Mouse (Mus musculus) myocyte (in vitro differentiated cells): ENCODE results near the gene Limch1. TPM values are rescaled to one million over a fixed set of nuclear protein-coding genes. Genes with fewer than 3 reads are reported as not detected.

Experiments
- H3K27me3 ChIP-seq: one replicate; pipeline ENCODE4 v1.6.1; 2011; ENCODE audit not compliant: control insufficient read depth, insufficient read depth, insufficient read length
- H3K36me3 ChIP-seq: one replicate; pipeline ENCODE4 v1.6.1; 2011; ENCODE audit not compliant: control insufficient read depth, insufficient read depth
- H3K4me2 ChIP-seq: one replicate; pipeline ENCODE4 v1.6.1; 2011; ENCODE audit warnings: low read depth, control low read depth
- H3K4me3 ChIP-seq: one replicate; pipeline ENCODE4 v1.5.1; 2011; ENCODE audit warnings: mild to moderate bottlenecking, control low read depth, moderate library complexity
- H3K79me2 ChIP-seq: one replicate; pipeline ENCODE4 v1.6.1; 2011; ENCODE audit not compliant: control insufficient read depth, insufficient read depth
- H3ac ChIP-seq: one replicate; pipeline ENCODE4 v1.6.1; 2011; ENCODE audit not compliant: control insufficient read depth, insufficient read length
- CEBPB ChIP-seq: IDR thresholded peaks from 2 replicates; pipeline ENCODE4 v1.6.1; 2011; ENCODE audit warnings: mild to moderate bottlenecking, moderate library complexity; ENCODE audit not compliant: poor library complexity, insufficient read depth, severe bottlenecking
- E2F4 ChIP-seq: IDR thresholded peaks from one replicate; pipeline ENCODE4 v1.6.1; 2011; ENCODE audit warnings: mild to moderate bottlenecking, control low read depth, moderate library complexity; ENCODE audit not compliant: insufficient read depth
- MAX ChIP-seq: IDR thresholded peaks from one replicate; pipeline ENCODE4 v1.6.1; 2011; ENCODE audit warnings: low read depth, mild to moderate bottlenecking, control low read depth
- MYOD1 ChIP-seq, 3 experiments: IDR thresholded peaks; one replicate each; pipeline ENCODE4 v1.6.1; 2011; ENCODE audit warnings: control low read depth in 2 of 3, low read depth in 2 of 3, mild to moderate bottlenecking in 2 of 3, moderate library complexity in 1 of 3; ENCODE audit not compliant: insufficient read length in 2 of 3, control insufficient read depth in 1 of 3
- MYOG ChIP-seq, 3 experiments: IDR thresholded peaks; one replicate each; pipeline ENCODE4 v1.6.1; 2011; ENCODE audit warnings: control low read depth in 2 of 3, low read depth in 2 of 3, mild to moderate bottlenecking in 2 of 3; ENCODE audit not compliant: insufficient read length in 2 of 3, control insufficient read depth in 1 of 3, insufficient read depth in 1 of 3
- POLR2A ChIP-seq: IDR thresholded peaks from one replicate; pipeline ENCODE4 v1.6.1; 2011; ENCODE audit warnings: low read depth, mild to moderate bottlenecking, control low read depth, moderate library complexity; ENCODE audit not compliant: insufficient read length
- POLR2AphosphoS2 ChIP-seq: IDR thresholded peaks from one replicate; pipeline ENCODE4 v1.6.1; 2011; ENCODE audit warnings: low read depth, control low read depth; ENCODE audit not compliant: insufficient read length
- REST ChIP-seq: IDR thresholded peaks from one replicate; pipeline ENCODE4 v1.6.1; 2011; ENCODE audit warnings: mild to moderate bottlenecking, control low read depth, moderate library complexity; ENCODE audit not compliant: insufficient read depth, insufficient read length
- SRF ChIP-seq: IDR thresholded peaks from one replicate; pipeline ENCODE4 v1.6.1; 2011; ENCODE audit warnings: low read depth; ENCODE audit not compliant: control insufficient read depth, insufficient read length
- TCF12 ChIP-seq: IDR thresholded peaks from one replicate; pipeline ENCODE4 v1.6.1; 2011; ENCODE audit warnings: mild to moderate bottlenecking, control low read depth; ENCODE audit not compliant: poor library complexity, insufficient read depth, severe bottlenecking
- TCF3 ChIP-seq: IDR thresholded peaks from one replicate; pipeline ENCODE4 v1.6.1; 2011; ENCODE audit warnings: low read depth, control low read depth; ENCODE audit not compliant: insufficient read length
- USF1 ChIP-seq: IDR thresholded peaks from one replicate; pipeline ENCODE4 v1.6.1; 2011; ENCODE audit warnings: low read depth, mild to moderate bottlenecking, control low read depth, moderate library complexity
- polyA plus RNA-seq: library from polyadenylated mRNA; unstranded; fragments of >200 nt; fragmentation: generic; extraction: Trizol; gene quantifications from one replicate; pipeline ENCODE4 v1.2.1, GENCODE M21; 2012; ENCODE audit warnings: missing spikeins

Gene Limch1
- polyA plus RNA-seq, 1 experiment, result 0.79 TPM

DNA sequence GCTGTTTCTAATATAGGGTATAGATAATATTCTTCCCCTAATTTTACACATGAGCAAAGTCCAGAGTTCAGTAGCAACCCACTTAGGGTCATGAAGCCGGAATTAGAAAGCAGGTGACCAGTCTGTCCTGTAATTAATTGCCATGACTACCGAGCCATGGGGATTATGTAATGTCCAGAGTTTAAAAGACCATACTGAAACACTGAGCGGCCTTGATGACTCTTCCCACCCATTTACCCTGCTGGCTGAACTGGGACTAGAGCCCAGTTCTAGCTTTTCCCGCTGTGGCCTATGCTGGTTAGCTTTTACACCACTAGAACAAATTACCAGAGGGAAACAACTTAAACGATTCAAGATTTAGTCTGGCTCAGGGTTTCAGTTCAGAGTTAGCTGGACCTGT, 177.0 kb downstream of the Limch1 start:
- H3K79me2 ChIP-seq, result no peaks in the 10 kb centered on the region
- no peak overlapping the region for H3K4me2 ChIP-seq
- H3ac ChIP-seq, result no peak overlapping the region
- no peaks in the 10 kb centered on the region for H3K27me3 ChIP-seq
- TF ChIP-seq TCF3 (no peak), USF1 (no peak), POLR2A (no peak), CEBPB (no peak), E2F4 (no peak), MYOG (IDR thresholded peaks at IDR 0.05; ENCODE audit: control insufficient read depth in 1 of 3, insufficient read depth in 1 of 3, insufficient read length in 2 of 3, low read depth in 2 of 3) (no peak), SRF (no peak), REST (no peak), MAX (no peak)
- no peak overlapping the region for H3K4me3 ChIP-seq
- no peaks in the 10 kb centered on the region for H3K36me3 ChIP-seq

DNA sequence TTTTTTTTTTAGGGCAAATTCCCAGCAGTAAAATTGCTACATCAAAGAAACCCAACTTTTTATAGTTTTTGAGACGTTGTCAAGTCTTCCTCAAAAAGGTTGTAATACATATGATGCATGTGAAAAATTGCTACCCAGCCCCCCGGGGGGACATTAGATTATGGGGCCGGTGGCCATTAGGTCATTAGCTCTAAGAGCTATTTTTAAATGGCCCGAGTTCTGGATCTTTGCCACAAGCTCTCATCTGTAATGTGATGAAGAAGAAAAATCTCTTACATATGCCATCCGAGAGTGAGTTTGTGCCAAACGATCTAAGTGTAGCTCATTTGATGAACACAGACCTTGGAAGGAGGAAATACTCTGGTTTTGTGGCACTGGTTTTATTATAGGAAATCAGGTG, 183.7 kb downstream of the Limch1 start:
- H3ac ChIP-seq, result no peak overlapping the region

GRCm38 (mm10) chr5:66933134-66933804, 187.6 kb downstream of the Limch1 start:
- Histone ChIP-seq H3K4me3 (no peak overlapping the region), H3K4me2 (no peak overlapping the region), H3K36me3 (no peaks in the 10 kb centered on the region), H3ac (no peak overlapping the region), H3K79me2 (no peaks in the 10 kb centered on the region), H3K27me3 (no peaks in the 10 kb centered on the region)
- TF ChIP-seq CEBPB, result no peak
- no peak for TF ChIP-seq E2F4
- no peak for TF ChIP-seq POLR2AphosphoS2
- TF ChIP-seq REST, result no peak
- TF ChIP-seq TCF3, result no peak
- no peak for TF ChIP-seq SRF
- no peak for TF ChIP-seq MYOG (IDR thresholded peaks at IDR 0.05; ENCODE audit: control insufficient read depth in 1 of 3, insufficient read depth in 1 of 3, insufficient read length in 2 of 3, low read depth in 2 of 3)
- TF ChIP-seq POLR2A, result no peak
- TF ChIP-seq TCF12, result no peak
- TF ChIP-seq MAX, result no peak

More for the DNA sequence above, 183.7 kb downstream of the Limch1 start:
- Histone ChIP-seq H3K36me3 (no peaks in the 10 kb centered on the region), H3K4me2 (no peak overlapping the region), H3K4me3 (no peak overlapping the region), H3K27me3 (no peaks in the 10 kb centered on the region), H3K79me2 (no peaks in the 10 kb centered on the region)
- TF ChIP-seq CEBPB, result no peak
- no peak for TF ChIP-seq E2F4
- no peak for TF ChIP-seq TCF3

GRCm38 (mm10) chr5:66934585-66934984, 189.0 kb downstream of the Limch1 start:
- Histone ChIP-seq H3K79me2 (no peaks in the 10 kb centered on the region), H3K4me2 (no peak overlapping the region), H3K27me3 (no peaks in the 10 kb centered on the region), H3K36me3 (no peaks in the 10 kb centered on the region), H3K4me3 (no peak overlapping the region), H3ac (no peak overlapping the region)
- TF ChIP-seq USF1 (no peak), POLR2AphosphoS2 (no peak), E2F4 (no peak), TCF3 (no peak), MYOG (IDR thresholded peaks at IDR 0.05; ENCODE audit: control insufficient read depth in 1 of 3, insufficient read depth in 1 of 3, insufficient read length in 2 of 3, low read depth in 2 of 3) (no peak), TCF12 (no peak), SRF (no peak), MYOD1 (IDR thresholded peaks at IDR 0.05; ENCODE audit: control insufficient read depth in 1 of 3, insufficient read length in 2 of 3, low read depth in 2 of 3) (no peak), CEBPB (no peak)

GRCm38 (mm10) chr5:66937376-66937775, 191.7 kb downstream of the Limch1 start:
- H3ac ChIP-seq, result no peak overlapping the region
- H3K4me2 ChIP-seq, result no peak overlapping the region
- no peak overlapping the region for H3K4me3 ChIP-seq
- H3K36me3 ChIP-seq, result no peaks in the 10 kb centered on the region
- no peak for TF ChIP-seq REST
- no peak for TF ChIP-seq USF1
- H3K79me2 ChIP-seq, result no peaks in the 10 kb centered on the region
- H3K27me3 ChIP-seq, result no peaks in the 10 kb centered on the region
